Mouse (Mus musculus) T-helper 1 cell (primary cell): Measurements from ENCODE around the gene Atad2b.
"Not testable (repeated sequence)": the region's sequence is repeated elsewhere in the genome, so short reads cannot be mapped to it uniquely, and the experiment has no call there.

ENCODE experiments used
- in situ Hi-C: fragments of 300-600 bp; cut with MboI, MseI; formaldehyde crosslinking; loops from one replicate; pipeline ENCODE4 v1.15.1; 2025; ENCODE audit warnings: high pct_unique_total_duplicates

Atad2b gene

DNA sequence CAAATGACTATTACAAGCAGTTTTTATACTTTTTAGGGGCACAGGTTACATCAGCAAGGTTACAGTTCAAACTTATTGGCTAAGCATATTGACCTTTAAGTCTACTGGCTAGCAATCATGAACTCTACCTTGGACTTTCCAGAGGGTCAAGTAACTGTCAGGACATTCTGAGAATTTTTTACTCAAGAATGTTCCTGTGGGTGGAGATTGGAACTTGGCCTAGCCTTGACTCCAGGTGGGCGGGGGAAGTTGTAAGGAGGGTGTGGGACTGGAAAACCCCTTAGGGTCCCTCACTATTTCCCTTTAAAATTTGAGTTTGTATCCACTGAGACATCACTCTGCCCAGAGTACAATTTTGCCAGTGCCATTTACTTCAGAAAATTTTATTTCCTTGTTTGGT lies 6.7 kb upstream of the Atad2b start:
- in situ Hi-C loops, result not testable (repeated sequence)

DNA sequence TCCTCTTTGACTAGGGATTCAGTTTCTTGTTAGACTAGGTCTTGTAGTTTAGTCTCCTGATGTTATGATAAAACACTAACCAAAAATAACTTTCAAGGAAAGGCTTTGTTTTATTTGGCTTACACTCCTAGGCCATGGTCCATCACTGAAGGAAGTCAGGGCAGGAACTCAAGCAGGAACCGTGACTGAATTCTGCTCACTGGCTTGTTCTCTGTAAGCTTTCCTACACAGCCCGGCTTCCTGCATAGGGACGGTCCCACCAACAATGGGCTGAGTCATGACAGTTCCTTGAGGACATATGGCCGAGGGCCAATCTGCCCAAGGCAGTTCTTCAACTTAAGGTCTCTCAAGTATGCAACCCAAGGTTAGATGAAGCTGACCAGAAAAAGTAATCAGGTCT lies 5.4 kb upstream of the Atad2b start:
- in situ Hi-C loops, result no loop called here

DNA sequence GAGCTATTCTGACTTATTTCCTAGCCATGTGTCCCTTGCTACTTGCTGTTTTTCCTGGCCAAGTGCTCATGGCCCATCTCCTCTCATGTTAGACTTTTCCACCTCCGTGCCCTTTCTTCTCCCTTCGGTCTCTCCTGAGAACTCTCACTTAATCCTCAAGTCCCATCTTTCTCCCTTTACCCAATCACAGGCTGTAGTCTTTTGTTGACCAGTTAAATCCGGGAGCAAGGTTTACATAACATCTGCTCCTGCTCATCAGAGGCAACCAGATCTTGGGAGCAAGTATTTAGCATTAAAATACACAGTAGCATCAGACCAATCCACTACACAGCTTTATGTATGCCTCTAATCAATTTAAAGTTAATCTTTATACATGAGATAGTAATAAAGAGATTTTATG lies 2.7 kb upstream of the Atad2b start:
- in situ Hi-C loops, result no loop called here

- in situ Hi-C loops, result no loop called here
Observed at GRCm38 (mm10) chr12:4914944-4915343, 2.2 kb upstream of the Atad2b start.

GRCm38 (mm10) chr12:4917805-4918591 lies 845 bp downstream of the Atad2b start:
- in situ Hi-C loops, result no loop called here

DNA sequence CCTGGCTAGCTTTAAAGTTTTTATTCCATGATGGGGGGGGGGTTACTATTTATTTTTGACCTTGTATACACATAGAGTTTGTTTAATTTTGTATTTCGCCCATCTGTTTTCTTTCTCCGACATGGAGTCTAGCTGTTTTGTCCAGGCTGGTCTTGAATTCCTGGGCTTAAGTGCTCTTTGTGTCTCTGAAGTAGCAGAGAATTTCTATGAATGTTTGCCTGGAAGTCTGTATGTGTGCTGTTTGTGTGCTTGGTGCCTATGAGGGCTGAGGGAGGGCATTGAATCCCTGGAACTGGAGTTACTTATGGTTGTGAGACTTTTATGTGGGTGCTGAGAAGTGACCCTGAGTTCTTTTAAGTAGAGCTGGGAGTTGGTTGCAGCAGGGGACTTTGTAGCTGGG lies 11.0 kb downstream of the Atad2b start:
- in situ Hi-C loops, result no loop called here

DNA sequence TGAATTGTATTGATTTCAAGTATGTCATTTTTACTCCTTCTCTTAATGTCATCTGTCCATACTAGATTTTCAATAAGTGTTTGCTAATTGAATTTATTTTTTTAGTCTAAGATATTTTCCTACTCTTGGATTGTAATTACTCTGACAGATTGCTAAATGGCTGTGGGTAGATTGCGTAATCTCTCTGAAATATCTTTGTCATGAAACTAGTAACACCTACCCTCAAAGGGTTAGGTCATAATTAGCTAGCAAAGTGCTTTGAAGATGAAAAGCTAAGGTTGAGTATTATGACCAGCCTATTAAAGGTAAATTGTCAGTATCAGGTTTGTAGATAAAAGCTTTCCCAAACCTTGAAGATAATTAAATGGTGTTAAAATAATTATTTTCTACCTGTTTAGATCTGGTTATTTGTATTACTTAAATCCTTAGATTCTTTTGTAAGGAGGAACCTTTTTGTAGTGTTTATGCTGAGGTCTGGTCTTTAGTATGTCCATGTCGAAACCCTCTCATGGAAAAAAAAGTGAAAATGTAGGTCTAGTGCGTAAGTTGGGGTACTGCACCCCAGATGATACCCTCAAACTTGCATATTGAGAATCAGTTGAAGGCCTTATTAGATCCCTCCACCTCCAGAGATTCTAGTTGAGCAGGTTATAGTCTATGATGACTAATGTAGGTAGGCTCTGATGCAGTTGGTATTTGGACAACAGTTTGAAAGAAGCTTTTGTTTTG lies 13.8 kb downstream of the Atad2b start:
- in situ Hi-C loops, result no loop called here

- in situ Hi-C loops, result no loop called here
Observed at GRCm38 (mm10) chr12:4952272-4952671, 35.1 kb downstream of the Atad2b start.

DNA sequence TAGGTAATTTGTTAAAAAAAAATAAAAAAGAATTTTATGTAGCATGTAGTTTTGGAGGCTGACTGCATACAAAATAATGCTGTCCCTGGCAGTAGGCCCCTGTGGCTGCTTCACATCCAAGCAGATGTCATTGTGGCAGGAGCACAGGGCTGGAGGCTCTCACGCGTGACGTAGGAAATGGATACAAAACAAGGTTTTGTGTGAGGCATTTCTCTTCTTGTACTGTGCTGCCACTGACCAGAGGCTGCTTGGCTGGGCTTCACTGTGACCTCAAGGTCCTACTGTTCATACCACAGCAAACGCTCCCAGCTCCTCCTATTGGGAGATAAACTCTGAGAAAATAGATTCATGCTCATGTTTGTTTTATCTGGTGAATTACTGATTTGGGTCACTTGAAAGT lies 36.0 kb downstream of the Atad2b start:
- in situ Hi-C loops, result no loop called here

- in situ Hi-C loops, result no loop called here
Observed at GRCm38 (mm10) chr12:4972939-4973338, 55.8 kb downstream of the Atad2b start.

DNA sequence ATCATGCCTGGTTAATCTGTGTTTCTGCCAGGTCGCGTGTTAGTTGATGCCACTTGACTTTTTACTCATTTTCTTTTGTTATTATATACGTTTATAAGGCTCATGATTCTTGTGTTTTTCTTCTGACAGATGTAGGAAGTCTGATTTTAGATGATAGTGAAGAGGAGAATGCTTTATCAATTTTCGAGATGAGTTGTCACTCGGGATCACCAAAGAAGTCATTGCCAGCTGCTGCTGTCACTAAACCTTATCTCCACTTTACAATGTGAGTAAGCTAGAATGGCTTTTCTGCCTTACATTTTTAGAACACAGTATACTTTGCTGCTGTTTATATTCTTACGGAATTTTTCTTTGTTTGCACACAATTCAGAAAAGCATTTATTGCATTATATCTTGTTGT lies 61.2 kb downstream of the Atad2b start:
- in situ Hi-C loops, result no loop called here

DNA sequence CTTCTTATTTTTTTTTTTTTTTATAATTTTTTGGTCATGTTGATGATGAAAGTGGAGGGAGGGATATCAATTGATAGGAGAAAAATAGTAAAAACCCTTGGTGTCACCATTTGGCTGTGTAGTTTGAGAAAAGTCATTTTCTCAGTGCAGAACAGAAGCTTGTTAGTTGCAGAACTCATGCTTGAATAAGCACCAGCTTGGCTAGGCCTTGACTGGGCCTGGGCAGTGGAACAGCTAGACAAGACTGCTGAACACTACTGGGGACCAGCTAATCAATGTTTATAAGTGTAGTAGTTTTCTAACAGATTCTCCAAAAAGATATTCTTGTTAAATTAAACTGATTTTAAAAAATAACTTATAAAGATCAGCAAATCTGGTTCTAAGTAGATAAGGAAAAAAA lies 79.8 kb downstream of the Atad2b start:
- in situ Hi-C loops, result no loop called here

GRCm38 (mm10) chr12:5005338-5005737 lies 88.2 kb downstream of the Atad2b start:
- in situ Hi-C loops, result no loop called here

DNA sequence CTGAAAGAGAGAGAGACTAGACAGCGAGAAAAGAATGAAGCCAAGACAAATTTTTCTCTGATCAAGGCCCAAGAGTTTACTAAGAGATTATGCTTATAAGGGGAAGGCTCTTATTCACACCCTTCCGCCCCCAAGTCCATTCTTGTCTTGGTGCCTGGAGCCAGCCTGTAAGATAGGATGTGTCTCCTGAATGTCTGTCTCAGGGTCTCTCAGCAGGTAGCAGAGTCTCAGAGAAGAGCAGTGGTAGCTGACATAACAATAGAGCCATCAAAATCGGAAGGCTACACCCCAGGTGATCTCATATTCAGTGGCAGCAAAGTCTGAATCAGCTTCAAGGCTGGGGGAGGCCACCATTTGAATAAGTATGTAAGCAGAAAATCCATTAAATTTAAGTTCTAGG lies 88.6 kb downstream of the Atad2b start:
- in situ Hi-C loops, result not testable (repeated sequence)

GRCm38 (mm10) chr12:5008638-5009037 lies 91.5 kb downstream of the Atad2b start:
- in situ Hi-C loops, result not testable (repeated sequence)

DNA sequence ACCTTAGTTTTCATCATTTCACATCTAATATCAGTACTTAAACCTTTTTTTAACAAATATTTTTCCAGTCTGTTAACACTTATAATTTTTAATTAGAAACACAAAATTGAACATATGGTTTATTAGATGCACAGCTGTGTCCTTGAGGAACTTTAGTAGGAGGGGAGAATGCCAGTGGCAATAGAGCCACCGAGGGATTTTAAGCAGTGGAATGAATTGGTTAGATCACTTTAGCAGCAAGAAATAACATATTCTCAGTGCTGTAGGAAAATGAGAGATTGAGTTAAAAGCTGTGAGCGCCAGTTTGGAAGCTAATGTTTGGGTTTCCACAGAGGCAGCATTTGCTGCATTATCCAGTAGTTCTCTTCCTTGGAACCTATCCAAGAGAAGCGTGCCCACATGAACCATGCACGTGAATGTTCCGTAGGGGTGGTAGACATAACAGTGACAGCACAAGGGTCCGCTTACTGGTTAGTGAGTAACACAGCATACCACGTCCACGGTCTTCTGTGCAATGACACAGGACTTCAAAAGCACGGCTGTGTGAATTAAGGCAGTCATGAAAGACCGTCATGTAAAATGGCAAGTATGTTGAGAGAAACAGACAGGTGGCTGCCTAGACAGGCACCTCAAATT lies 108.2 kb downstream of the Atad2b start:
- in situ Hi-C loops, result no loop called here

GRCm38 (mm10) chr12:5029035-5029434 lies 111.9 kb downstream of the Atad2b start:
- in situ Hi-C loops, result no loop called here

DNA sequence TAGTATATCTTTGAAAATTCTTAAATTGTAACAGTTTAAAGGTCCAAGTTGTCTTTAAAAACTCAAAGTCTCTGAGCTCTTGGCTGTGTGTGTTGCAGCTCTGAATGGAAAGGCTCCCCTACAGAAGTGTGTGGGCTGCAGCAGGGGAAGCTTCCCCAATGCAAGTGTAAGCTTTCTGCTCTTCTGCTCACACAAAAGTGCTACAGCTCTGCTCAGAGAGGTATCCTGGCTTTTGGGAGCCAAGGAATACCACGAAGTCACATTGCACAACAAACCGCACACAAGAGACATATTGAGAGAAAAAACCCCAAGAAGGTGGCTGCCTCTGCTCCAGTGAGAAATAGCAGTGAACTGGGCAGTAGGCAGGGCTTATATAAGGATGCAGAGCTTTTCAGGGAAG lies 120.9 kb downstream of the Atad2b start:
- in situ Hi-C loops, result no loop called here

DNA sequence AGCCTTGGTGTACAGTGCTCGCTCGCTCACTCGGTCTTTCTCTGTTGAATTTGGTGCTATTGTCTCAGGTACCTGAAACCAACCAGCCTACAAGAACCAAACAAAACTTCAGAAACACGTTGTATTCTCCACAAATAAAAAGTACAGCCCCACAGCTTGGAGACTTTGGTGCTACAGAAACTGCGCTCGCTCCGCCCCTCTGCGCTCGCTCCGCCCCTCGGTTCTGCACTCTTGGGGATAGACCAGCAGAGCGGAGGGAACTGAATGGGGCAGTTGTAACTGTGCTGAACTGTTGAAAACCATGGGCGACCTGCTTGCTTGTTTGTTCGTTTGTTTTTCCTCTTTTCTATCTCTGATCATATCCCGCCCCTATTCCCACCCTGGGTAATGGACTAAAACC lies 127.0 kb downstream of the Atad2b start:
- in situ Hi-C loops, result no loop called here

DNA sequence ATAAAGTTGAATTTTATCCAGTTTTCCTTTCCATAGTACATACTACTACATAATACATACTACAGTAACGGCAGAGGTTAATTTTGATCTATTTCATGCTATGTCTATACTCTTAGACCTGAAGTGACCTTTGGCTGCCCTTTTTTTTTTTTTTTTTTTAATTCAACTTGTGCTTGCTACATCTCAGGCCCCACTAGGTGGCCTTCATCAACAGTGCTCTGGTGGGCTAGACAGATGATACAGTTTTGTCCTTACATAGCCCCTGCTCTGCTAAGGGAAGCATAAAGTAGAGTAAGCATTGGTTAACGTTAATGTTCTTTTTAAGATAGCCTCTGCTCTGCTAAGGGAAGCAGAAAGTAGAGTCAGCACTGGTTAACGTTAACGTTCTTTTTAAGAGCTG lies 131.0 kb downstream of the Atad2b start:
- in situ Hi-C loops, result no loop called here

DNA sequence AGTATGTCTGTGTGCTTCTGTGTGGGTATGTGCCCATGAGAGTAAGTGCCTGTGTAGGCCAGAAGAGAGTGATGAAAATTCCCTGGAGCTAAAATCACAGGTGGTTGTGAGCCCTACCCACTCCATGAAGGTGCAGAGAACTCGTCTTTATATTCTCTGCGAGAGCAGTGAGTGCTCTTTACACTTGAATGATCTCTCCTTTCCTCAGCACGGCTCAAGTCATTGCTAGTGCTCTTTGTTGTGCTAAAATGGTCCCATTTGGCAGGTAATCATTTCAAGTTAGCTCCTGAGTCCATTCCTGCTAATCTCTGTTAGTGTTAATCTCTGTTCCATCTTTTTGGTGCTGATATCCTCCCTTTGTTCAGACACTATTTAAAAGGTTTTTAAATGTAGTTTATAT lies 150.4 kb downstream of the Atad2b start:
- in situ Hi-C loops, result no loop called here

DNA sequence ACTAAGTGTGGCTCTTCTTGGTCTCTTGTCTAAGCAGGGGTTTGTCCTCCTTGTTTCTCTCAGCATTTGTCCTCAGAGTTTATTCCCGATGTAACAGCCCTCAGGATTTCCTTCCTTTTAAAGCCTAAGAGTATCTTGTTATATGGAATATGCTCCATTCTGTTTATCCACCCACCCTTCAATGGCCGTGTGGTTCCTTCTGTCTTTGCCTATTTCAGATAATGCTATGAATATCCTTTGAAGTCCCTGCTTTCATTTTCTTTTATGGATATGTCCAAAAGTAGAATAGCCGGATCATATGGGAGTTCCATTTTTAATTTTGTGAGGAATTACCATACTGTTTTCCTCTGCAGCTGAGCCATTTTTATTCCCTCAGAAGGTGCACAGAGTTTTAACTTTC lies 153.0 kb downstream of the Atad2b start:
- in situ Hi-C loops, result no loop called here

- in situ Hi-C loops, result no loop called here
Observed at GRCm38 (mm10) chr12:5073191-5073590, 156.0 kb downstream of the Atad2b start.
